Mouse (Mus musculus) adrenal gland, postnatal 4 days (tissue): ENCODE results near the gene Gm10053. TPM values are rescaled to one million over a fixed set of nuclear protein-coding genes. Genes with fewer than 3 reads are reported as not detected.

Source experiments
- DNase-seq, 2 experiments: peaks; one replicate each; pipeline ENCODE4 v3.0.0; 2021 to 2022; ENCODE audit warnings: low spot score in 2 of 2, mixed read lengths in 2 of 2
- total RNA-seq, 2 experiments: library from RNA; stranded (reverse); gene quantifications; 2 replicates each; pipeline ENCODE4 v1.2.3; 2021

The Gm10053 gene
- total RNA-seq, 2 experiments from 2014 or later = 185 to 212 TPM

- DNase-seq = no peak
Measured at GRCm38 (mm10) chr19:24899578-24900544, 24.4 kb downstream of the Gm10053 start.

GRCm38 (mm10) chr19:24900581-24901220 is 25.2 kb downstream of the Gm10053 start, which contains the start of gene Foxd4:
Gene Foxd4 (minus strand): TSS chr19:24901197.
- DNase-seq = no peak

GRCm38 (mm10) chr19:24901666-24902065 is 26.2 kb downstream of the Gm10053 start:
- no peak for DNase-seq

- no peak for DNase-seq
Measured at GRCm38 (mm10) chr19:24902256-24902655, 26.8 kb downstream of the Gm10053 start.

GRCm38 (mm10) chr19:24902821-24903220 is 27.3 kb downstream of the Gm10053 start:
- no peak for DNase-seq

GRCm38 (mm10) chr19:24907655-24908054 is 32.2 kb downstream of the Gm10053 start:
- DNase-seq = no peak

GRCm38 (mm10) chr19:24908385-24909155 is 33.1 kb downstream of the Gm10053 start:
- DNase-seq = no peak

GRCm38 (mm10) chr19:24920866-24921265 is 45.4 kb downstream of the Gm10053 start:
- DNase-seq = no peak

Other genes starting within 250 kb of the Gm10053 start
- under 1 TPM; 0.25 to 0.50 TPM for gene Tmem252, start 201.7 kb upstream of the Gm10053 start, total RNA-seq
- 10 to 100 TPM; 55.4 to 58.0 TPM for gene Pgm5, start 13.8 kb upstream of the Gm10053 start, total RNA-seq
- not detected for gene Foxd4, start 25.5 kb downstream of the Gm10053 start, total RNA-seq
- gene Cbwd1, start 85.9 kb downstream of the Gm10053 start, total RNA-seq = 10 to 100 TPM; 15.1 to 16.6 TPM
- gene Dock8, start 123.8 kb downstream of the Gm10053 start, total RNA-seq = 10 to 100 TPM; 15.3 to 18.3 TPM